Mouse (Mus musculus) thymus, adult 2 months (tissue): ENCODE results near the gene Gm42421.

Experiments
- CTCF ChIP-seq: fragments of 200-500 bp; IDR thresholded peaks from 2 replicates; pipeline ENCODE4 v1.5.1; 2012; ENCODE audit warnings: mild to moderate bottlenecking, control low read depth, low read length, moderate library complexity, borderline replicate concordance; ENCODE audit not compliant: control insufficient read depth, poor library complexity, insufficient read depth; ENCODE audit errors: extremely low read depth
- POLR2A ChIP-seq: fragments of 200-500 bp; IDR thresholded peaks from 2 replicates; pipeline ENCODE4 v1.6.1; 2012; ENCODE audit warnings: mild to moderate bottlenecking, low read length, control low read depth, moderate library complexity; ENCODE audit not compliant: control insufficient read depth, poor library complexity, insufficient read depth; ENCODE audit errors: extremely low read depth

DNA sequence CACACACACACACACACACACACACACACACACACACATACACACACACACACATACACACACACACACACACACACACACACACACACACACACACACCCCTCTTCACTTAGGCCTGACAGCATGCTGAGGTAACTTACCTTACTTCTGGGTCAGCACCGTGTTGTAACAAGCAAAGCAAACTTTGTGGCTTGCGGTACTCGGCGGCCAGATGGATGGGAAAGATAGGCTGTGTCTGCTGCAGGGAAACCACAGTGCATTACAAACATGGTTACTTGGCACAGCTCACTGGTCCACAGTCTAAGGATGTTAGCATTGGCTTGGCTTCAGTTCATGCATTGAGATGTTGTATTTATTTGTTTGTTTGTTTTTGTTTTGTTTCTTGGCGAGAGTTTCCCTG is 34.6 kb upstream of the Gm42421 start:
- TF ChIP-seq POLR2A (no peak), CTCF (no peak)
